Mouse (Mus musculus): ENCODE data around the gene Bola3. TPM values are rescaled to one million over a fixed set of nuclear protein-coding genes. Genes with fewer than 3 reads are reported as not detected.
"Not testable (repeated sequence)": the region's sequence is repeated elsewhere in the genome, so short reads cannot be mapped to it uniquely, and the experiment has no call there.

Bola3 gene
- polyA plus RNA-seq, 1 experiment from 2014 or later, result 44.0 TPM

- no peak overlapping the region for H3K4me2 ChIP-seq
- no peaks in the 10 kb centered on the region for H3K27me3 ChIP-seq (replicated peaks)
- no peaks in the 10 kb centered on the region for H3K9me3 ChIP-seq
- H3K36me3 ChIP-seq (replicated peaks), result no peaks in the 10 kb centered on the region
- H3K4me1 ChIP-seq, result peaks cover 22% of the 10 kb centered on the region
- no peak for ATAC-seq (replicated peaks)
- no peak overlapping the region for H3K9ac ChIP-seq
- no peak overlapping the region for H3K4me3 ChIP-seq
- H3K27ac ChIP-seq, result no peak overlapping the region
- WGBS, result 64% methylated on average over 8 of the region's 8 CpGs
Observed at GRCm38 (mm10) chr6:83323652-83324419, 25.1 kb upstream of the Bola3 start.

DNA sequence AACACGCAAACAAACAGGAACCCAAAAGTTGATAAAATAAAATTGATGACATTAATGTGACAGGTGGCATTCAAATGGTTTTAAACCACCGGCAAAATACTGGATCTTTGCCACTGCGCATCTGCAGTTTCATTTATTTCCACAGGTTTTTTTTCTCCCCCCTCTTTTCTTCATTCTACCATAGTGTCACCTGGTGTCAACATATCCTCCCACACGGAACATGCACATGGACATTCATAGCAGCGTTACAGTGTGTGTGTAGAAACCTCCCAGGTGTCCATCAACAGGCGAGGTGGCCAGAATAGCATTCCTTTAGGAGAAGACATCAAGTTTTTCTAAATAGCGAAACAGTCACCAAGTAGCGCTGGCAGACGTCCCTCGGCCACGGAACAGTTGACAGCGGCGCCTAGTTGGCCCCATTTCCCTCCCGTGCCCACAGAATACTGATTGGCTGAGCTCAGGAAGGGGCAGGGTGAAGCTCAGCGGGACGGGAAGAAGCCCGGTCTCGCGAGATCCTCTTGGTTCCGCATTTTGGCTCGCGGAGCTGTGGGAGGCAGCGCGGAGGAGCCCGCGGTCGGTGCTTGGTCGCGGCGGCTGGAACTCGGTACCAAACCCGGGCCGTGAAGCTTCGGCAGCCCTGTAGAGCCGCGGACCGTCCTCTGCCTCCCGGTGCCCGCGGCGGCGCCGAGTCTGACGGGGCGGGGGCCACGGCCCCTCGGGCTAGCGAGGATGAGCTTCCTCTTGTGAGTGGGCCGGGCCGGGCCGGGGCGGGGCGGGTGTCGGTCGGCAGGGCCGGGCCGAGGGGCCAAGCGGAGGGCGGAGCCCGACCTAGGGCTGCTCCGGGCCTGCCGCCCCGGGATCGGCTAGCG, 23.2 kb upstream of the Bola3 start, which contains the start of the genes Mthfd2 and Mob1a:
Mthfd2 (minus strand) TSS at position 384 of the 869 bp plus-strand sequence.
Mob1a (plus strand) TSS at position 492 of the 869 bp plus-strand sequence.
- ATAC-seq (replicated peaks), result peak; percentile 98
- Histone ChIP-seq H3K27me3 (replicated peaks) (no peaks in the 10 kb centered on the region), H3K9me3 (no peaks in the 10 kb centered on the region), H3K4me3 (peak within 1 kb of the TSS; percentile 75), H3K9ac (peak within 1 kb of the TSS; percentile 95), H3K36me3 (replicated peaks) (peaks cover 6% of the 10 kb centered on the region), H3K27ac (peak within 1 kb of the TSS; percentile 88), H3K4me2 (peak within 1 kb of the TSS; percentile 82), H3K4me1 (peaks cover 22% of the 10 kb centered on the region)
- WGBS, result under 1% methylated on average over 65 of the region's 65 CpGs

- no peak; the same call in 1 of the 2 replicates for ATAC-seq (replicated peaks)
Observed at GRCm38 (mm10) chr6:83326394-83326736, 22.6 kb upstream of the Bola3 start.

DNA sequence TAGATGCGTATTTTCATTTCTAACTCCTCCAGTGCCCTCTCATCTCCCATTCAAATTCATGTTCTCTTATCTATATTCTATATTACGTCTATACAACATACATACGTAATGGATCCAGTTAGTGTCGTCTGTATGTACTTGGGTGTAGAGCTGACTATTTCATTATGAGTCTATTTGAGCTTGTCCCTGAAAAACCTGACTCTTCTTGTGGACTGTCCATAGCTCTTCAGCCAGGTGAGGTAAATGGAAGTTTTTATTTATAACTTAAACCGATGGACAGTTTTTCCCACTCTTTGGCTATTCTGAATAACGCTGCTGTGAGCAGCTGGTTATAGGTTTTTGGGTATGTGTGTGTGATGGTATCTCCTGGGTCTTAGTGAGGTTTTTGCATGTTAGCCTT, 22.2 kb upstream of the Bola3 start:
- Histone ChIP-seq H3K27ac (no peak overlapping the region), H3K4me3 (peak overlapping the region; percentile 75), H3K4me2 (peak overlapping the region; percentile 82), H3K27me3 (replicated peaks) (no peaks in the 10 kb centered on the region), H3K9me3 (no peaks in the 10 kb centered on the region), H3K36me3 (replicated peaks) (peaks cover 15% of the 10 kb centered on the region), H3K4me1 (peaks cover 22% of the 10 kb centered on the region), H3K9ac (peak overlapping the region; percentile 95)
- 70% methylated on average over 6 of the region's 6 CpGs for WGBS
- ATAC-seq (replicated peaks), result no peak

More at GRCm38 (mm10) chr6:83326394-83326736, 22.6 kb upstream of the Bola3 start:
- Histone ChIP-seq H3K9ac (peak overlapping the region; percentile 95), H3K36me3 (replicated peaks) (peaks cover 11% of the 10 kb centered on the region), H3K27me3 (replicated peaks) (no peaks in the 10 kb centered on the region), H3K27ac (peak overlapping the region; percentile 88), H3K4me2 (peak overlapping the region; percentile 82), H3K4me1 (peaks cover 22% of the 10 kb centered on the region), H3K4me3 (peak overlapping the region; percentile 75), H3K9me3 (no peaks in the 10 kb centered on the region)
- 7% methylated on average over 6 of the region's 6 CpGs for WGBS

GRCm38 (mm10) chr6:83327591-83328190, 21.3 kb upstream of the Bola3 start:
- H3K9ac ChIP-seq, result no peak overlapping the region
- H3K4me2 ChIP-seq, result no peak overlapping the region
- 87% methylated on average over 3 of the region's 3 CpGs for WGBS
- no peaks in the 10 kb centered on the region for H3K27me3 ChIP-seq (replicated peaks)
- ATAC-seq (replicated peaks), result no peak
- H3K36me3 ChIP-seq (replicated peaks), result peaks cover 21% of the 10 kb centered on the region
- no peaks in the 10 kb centered on the region for H3K9me3 ChIP-seq
- peaks cover 22% of the 10 kb centered on the region for H3K4me1 ChIP-seq
- no peak overlapping the region for H3K4me3 ChIP-seq
- no peak overlapping the region for H3K27ac ChIP-seq

GRCm38 (mm10) chr6:83341387-83341786, 7.6 kb upstream of the Bola3 start:
- no peak overlapping the region for H3K4me3 ChIP-seq
- no peak overlapping the region for H3K27ac ChIP-seq
- peaks cover 42% of the 10 kb centered on the region for H3K36me3 ChIP-seq (replicated peaks)
- H3K9me3 ChIP-seq, result no peaks in the 10 kb centered on the region
- 88% methylated on average over 3 of the region's 3 CpGs for WGBS
- no peak for ATAC-seq (replicated peaks)
- no peak overlapping the region for H3K9ac ChIP-seq
- no peaks in the 10 kb centered on the region for H3K27me3 ChIP-seq (replicated peaks)
- H3K4me2 ChIP-seq, result no peak overlapping the region
- no peaks in the 10 kb centered on the region for H3K4me1 ChIP-seq

DNA sequence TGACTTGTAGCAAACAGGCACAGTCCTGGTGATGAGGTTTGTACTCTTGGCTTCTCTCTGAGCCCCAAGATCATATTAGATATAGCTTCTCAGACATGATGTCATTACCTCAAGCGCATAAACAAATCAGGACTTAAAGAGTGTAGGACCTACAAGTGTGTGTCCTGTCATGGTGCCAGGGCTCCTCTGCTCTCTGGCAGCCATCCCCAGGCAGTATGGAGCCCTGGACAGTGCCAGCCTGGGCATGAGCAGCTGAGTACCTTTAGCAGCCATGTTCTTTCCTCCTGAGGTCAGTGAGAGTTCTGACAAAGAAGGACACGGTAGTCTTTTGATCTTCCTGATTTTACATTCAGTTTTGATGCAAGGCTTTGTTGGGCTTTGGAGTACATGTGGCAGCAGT, 6.0 kb upstream of the Bola3 start:
- Histone ChIP-seq H3K27ac (no peak overlapping the region), H3K4me1 (no peaks in the 10 kb centered on the region), H3K36me3 (replicated peaks) (peaks cover 42% of the 10 kb centered on the region), H3K4me3 (no peak overlapping the region), H3K27me3 (replicated peaks) (no peaks in the 10 kb centered on the region), H3K9me3 (no peaks in the 10 kb centered on the region), H3K4me2 (no peak overlapping the region), H3K9ac (no peak overlapping the region)
- WGBS, result 90% methylated on average over 2 of the region's 2 CpGs
- no peak for ATAC-seq (replicated peaks)

GRCm38 (mm10) chr6:83345285-83345684, 3.7 kb upstream of the Bola3 start:
- Histone ChIP-seq H3K4me1 (peaks cover 11% of the 10 kb centered on the region), H3K36me3 (replicated peaks) (peaks cover 25% of the 10 kb centered on the region)
- H3K9me3 ChIP-seq; H3K4me2 ChIP-seq; H3K9ac ChIP-seq; H3K4me3 ChIP-seq; H3K27me3 ChIP-seq (replicated peaks); ATAC-seq (replicated peaks); H3K27ac ChIP-seq: not testable (repeated sequence)
- 92% methylated on average over 8 of the region's 8 CpGs for WGBS

DNA sequence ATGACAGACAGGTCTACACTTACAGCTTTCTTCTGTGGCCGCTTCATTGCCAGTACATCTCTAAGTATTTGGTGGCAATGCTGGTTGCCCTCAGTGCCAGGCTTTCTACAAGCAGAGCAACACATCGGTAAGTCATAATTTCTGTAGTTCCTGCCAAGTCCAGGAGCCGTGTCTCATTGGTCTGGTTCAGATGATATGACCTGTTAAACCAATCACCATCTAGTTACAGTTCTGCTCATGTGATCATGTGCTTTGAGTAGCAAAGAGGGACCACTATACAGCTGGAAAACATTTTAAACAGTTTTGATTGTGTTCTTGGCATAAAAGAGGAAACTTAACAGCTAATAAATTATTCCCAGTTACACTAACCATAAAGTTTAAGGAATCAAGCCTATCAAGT, 1.0 kb upstream of the Bola3 start:
- Histone ChIP-seq H3K4me3 (no peak overlapping the region), H3K27ac (no peak overlapping the region), H3K4me1 (peaks cover 16% of the 10 kb centered on the region), H3K36me3 (replicated peaks) (peaks cover 3% of the 10 kb centered on the region; the same call in 1 of the 2 replicates), H3K9ac (no peak overlapping the region), H3K27me3 (replicated peaks) (no peaks in the 10 kb centered on the region), H3K4me2 (no peak overlapping the region), H3K9me3 (no peaks in the 10 kb centered on the region)
- ATAC-seq (replicated peaks), result no peak
- WGBS, result 96% methylated on average over 3 of the region's 3 CpGs

- ATAC-seq (replicated peaks), result peak; percentile 96
- Histone ChIP-seq H3K4me2 (peak overlapping the region; percentile 76), H3K4me1 (peaks cover 16% of the 10 kb centered on the region), H3K36me3 (replicated peaks) (peaks cover 3% of the 10 kb centered on the region; the same call in 1 of the 2 replicates), H3K27ac (peak overlapping the region; percentile 73), H3K4me3 (peak overlapping the region; percentile 92), H3K9ac (peak overlapping the region; percentile 96), H3K9me3 (no peaks in the 10 kb centered on the region), H3K27me3 (replicated peaks) (no peaks in the 10 kb centered on the region)
- WGBS, result under 1% methylated on average over 53 of the region's 53 CpGs
Observed at GRCm38 (mm10) chr6:83349274-83349958, 469 bp downstream of the Bola3 start.

DNA sequence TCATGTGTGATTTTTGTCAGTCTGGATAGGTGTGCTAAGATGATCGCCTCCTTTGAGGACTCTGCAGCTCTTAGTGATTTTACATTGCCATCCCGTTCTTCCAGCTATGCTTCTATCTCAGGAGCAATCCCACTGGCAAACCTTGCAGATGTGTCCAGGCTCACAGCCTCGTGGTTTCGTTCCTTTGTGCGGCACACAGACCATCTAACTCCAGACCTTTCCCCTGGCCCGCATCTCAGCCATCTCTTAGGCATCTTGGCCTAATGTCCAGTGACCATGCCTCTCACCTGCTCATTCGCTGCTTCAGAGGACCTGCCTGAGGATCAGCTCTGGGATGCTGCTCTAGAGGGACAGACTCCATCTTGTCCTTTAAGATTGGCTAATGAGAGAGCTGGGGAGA, 1.2 kb downstream of the Bola3 start:
- ATAC-seq (replicated peaks), result no peak
- no peak overlapping the region for H3K27ac ChIP-seq

More for the DNA sequence above, 1.2 kb downstream of the Bola3 start:
- WGBS, result 84% methylated on average over 7 of the region's 7 CpGs
- no peaks in the 10 kb centered on the region for H3K27me3 ChIP-seq (replicated peaks)
- H3K9me3 ChIP-seq, result no peaks in the 10 kb centered on the region
- H3K36me3 ChIP-seq (replicated peaks), result peaks cover 10% of the 10 kb centered on the region; the same call in 1 of the 2 replicates
- peak overlapping the region; percentile 96 for H3K9ac ChIP-seq
- peak overlapping the region; percentile 92 for H3K4me3 ChIP-seq
- H3K4me1 ChIP-seq, result peaks cover 16% of the 10 kb centered on the region
- peak overlapping the region; percentile 76 for H3K4me2 ChIP-seq
